Mouse (Mus musculus) midbrain, postnatal 0 days (tissue): Measurements from ENCODE around the gene Cngb1. TPM values are rescaled to one million over a fixed set of nuclear protein-coding genes. Genes with fewer than 3 reads are reported as not detected.

Experiments used
- ATAC-seq: fragments of 200-750 bp; cut with Nextera tagmentation; 2 replicates; pipeline ENCODE4 v1.8.0; 2017; ENCODE audit warnings: moderate number of reproducible peaks, mild to moderate bottlenecking, moderate TSS enrichment, moderate library complexity; ENCODE audit not compliant: low FRiP score
- DNase-seq: peaks from one replicate; pipeline ENCODE4 v3.0.0-alpha.2; 2015; ENCODE audit warnings: low spot score
- H3K27ac ChIP-seq: fragments of 300-500 bp; sonication (generic); 2 replicates; pipeline ENCODE4 v1.5.1; 2014; ENCODE audit warnings: low read depth, mild to moderate bottlenecking, low read length, mixed read lengths
- H3K27me3 ChIP-seq: fragments of 300-500 bp; sonication (generic); 2 replicates; pipeline ENCODE4 v1.6.1; 2014; ENCODE audit warnings: low read length, control low read depth, mixed read lengths; ENCODE audit not compliant: insufficient read depth
- H3K36me3 ChIP-seq: fragments of 300-500 bp; sonication (generic); 2 replicates; pipeline ENCODE4 v1.6.1; 2014; ENCODE audit warnings: low read length, control low read depth, mixed read lengths; ENCODE audit not compliant: insufficient read depth
- H3K4me1 ChIP-seq: fragments of 300-500 bp; sonication (generic); 2 replicates; pipeline ENCODE4 v1.6.1; 2014; ENCODE audit warnings: mild to moderate bottlenecking, control low read depth, antibody characterized with exemption, low read length, mixed read lengths; ENCODE audit not compliant: insufficient read depth
- H3K4me2 ChIP-seq: fragments of 300-500 bp; sonication (generic); 2 replicates; pipeline ENCODE4 v1.6.1; 2014; ENCODE audit warnings: low read depth, mild to moderate bottlenecking, low read length, mixed read lengths; ENCODE audit not compliant: poor library complexity, severe bottlenecking
- H3K4me3 ChIP-seq: fragments of 300-500 bp; sonication (generic); 2 replicates; pipeline ENCODE4 v1.5.1; 2014; ENCODE audit warnings: low read depth, mild to moderate bottlenecking, low read length, moderate library complexity
- H3K9ac ChIP-seq: fragments of 300-500 bp; sonication (generic); replicated peaks from 2 replicates; pipeline ENCODE4 v1.6.1; 2014; ENCODE audit warnings: mild to moderate bottlenecking, low read length, moderate library complexity, mixed read lengths; ENCODE audit not compliant: poor library complexity, severe bottlenecking
- H3K9me3 ChIP-seq: fragments of 300-500 bp; sonication (generic); 2 replicates; pipeline ENCODE4 v1.6.1; 2016; ENCODE audit warnings: low read length, control low read depth
- CTCF ChIP-seq: IDR thresholded peaks from 2 replicates; pipeline ENCODE4 v1.5.1; 2016; ENCODE audit warnings: antibody characterized with exemption, mild to moderate bottlenecking
- WGBS: fragments of 180-500 bp; shearing (Covaris S2); extraction: QIAGEN DNeasy Blood & Tissue Kit; methylation state at CpG from one replicate; pipeline ENCODE4 v1.1.7; 2014; 5-methylcytosine and 5-hydroxymethylcytosine counted together
- polyA plus RNA-seq: library from polyadenylated mRNA; unstranded; fragments of >200 nt; fragmentation: Nextera tagmentation; extraction: Ambion mirVana; gene quantifications from 2 replicates; pipeline ENCODE4 v1.2.1, GENCODE M21; 2015
- total RNA-seq: library from RNA; depleted of rRNA; stranded (reverse); fragments of >200 nt; gene quantifications from 2 replicates; pipeline ENCODE4 v1.2.3, GENCODE M21; 2014

The Cngb1 gene
- total and polyA plus RNA-seq, 2 experiments from 2014 or later, result 0.38 to 0.79 TPM

- H3K27ac ChIP-seq, result no peak overlapping the region
- no peaks in the 10 kb centered on the region for H3K9me3 ChIP-seq
- 55% methylated on average over 7 of the region's 7 CpGs for WGBS
- no peaks in the 10 kb centered on the region for H3K27me3 ChIP-seq
- H3K4me2 ChIP-seq, result no peak overlapping the region
- H3K4me3 ChIP-seq, result no peak overlapping the region
- no peak for DNase-seq
- peaks cover 3% of the 10 kb centered on the region; the same call in 1 of the 2 replicates for H3K4me1 ChIP-seq
- no peak for TF ChIP-seq CTCF
- H3K36me3 ChIP-seq, result no peaks in the 10 kb centered on the region
- ATAC-seq, result no peak
- no peak overlapping the region for H3K9ac ChIP-seq
Observed at GRCm38 (mm10) chr8:95220571-95220998, 85.8 kb downstream of the Cngb1 start.

GRCm38 (mm10) chr8:95219623-95220022, 86.8 kb downstream of the Cngb1 start:
- H3K4me2 ChIP-seq, result no peak overlapping the region
- no peaks in the 10 kb centered on the region for H3K9me3 ChIP-seq
- ATAC-seq (no peak), DNase-seq (no peak)
- WGBS, result 88% methylated on average over 8 of the region's 8 CpGs
- peak; percentile 37 for TF ChIP-seq CTCF
- no peaks in the 10 kb centered on the region for H3K36me3 ChIP-seq
- peaks cover 3% of the 10 kb centered on the region; the same call in 1 of the 2 replicates for H3K4me1 ChIP-seq
- no peak overlapping the region for H3K27ac ChIP-seq
- no peak overlapping the region for H3K9ac ChIP-seq
- no peaks in the 10 kb centered on the region for H3K27me3 ChIP-seq
- H3K4me3 ChIP-seq, result no peak overlapping the region

DNA sequence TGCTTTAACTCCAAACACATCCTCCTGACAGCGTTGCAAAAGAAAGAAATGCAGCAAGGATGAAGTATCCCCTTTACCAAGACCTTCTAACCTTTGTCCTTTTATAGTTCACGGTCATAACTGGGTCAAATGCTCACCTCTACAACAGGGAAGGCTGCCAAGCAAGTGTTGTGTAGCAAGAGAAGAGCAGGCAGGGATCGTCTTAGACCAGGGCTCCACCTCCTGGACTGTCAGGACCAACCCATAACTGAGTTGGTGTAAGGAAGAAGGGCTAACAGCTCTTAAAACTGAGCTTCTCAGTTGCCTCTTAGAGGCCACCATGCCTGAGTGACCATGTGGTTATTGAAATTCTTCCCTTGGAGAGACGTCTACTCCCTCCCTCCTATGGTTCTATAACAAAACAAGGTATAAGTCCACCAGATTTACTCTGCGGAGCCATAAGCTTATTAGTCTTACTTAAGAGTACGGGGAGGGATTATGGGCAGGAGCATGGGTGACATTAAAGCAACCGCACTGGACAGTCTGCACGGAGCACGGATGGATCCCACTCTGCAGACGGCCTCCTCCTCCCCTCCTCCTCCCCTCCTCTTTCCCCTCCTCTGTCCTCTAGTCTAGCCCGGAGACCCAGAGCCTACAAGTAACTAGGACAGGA, 90.5 kb downstream of the Cngb1 start:
- peak; percentile 19; the same call in 1 of the 2 replicates for TF ChIP-seq CTCF
- H3K4me1 ChIP-seq, result peaks cover 3% of the 10 kb centered on the region; the same call in 1 of the 2 replicates
- WGBS, result 54% methylated on average over 11 of the region's 11 CpGs
- ATAC-seq (no peak), DNase-seq (no peak)
- no peaks in the 10 kb centered on the region for H3K27me3 ChIP-seq
- no peak overlapping the region for H3K4me2 ChIP-seq
- H3K36me3 ChIP-seq, result no peaks in the 10 kb centered on the region
- no peaks in the 10 kb centered on the region for H3K9me3 ChIP-seq
- no peak overlapping the region for H3K4me3 ChIP-seq
- no peak overlapping the region for H3K27ac ChIP-seq
- no peak overlapping the region for H3K9ac ChIP-seq

DNA sequence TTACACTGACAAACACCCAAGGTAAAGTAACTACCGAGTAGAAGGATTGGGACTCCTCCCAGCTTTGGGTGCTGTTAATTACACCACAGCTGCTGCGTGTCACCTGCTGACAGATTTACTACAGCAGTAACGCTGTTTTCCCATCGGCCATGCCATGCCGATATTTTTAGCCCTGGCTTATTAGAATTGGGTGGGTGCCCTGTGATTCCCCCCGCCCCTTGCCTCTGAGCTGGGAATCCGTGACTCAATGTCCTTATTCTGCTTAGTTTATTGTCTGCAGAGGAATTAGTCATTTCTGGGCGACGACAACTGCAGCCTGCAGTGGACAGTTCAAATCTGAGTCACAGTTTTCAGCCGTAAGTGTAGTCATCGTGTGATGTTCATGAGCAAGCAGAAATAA, 96.5 kb downstream of the Cngb1 start:
- ATAC-seq, result no peak
- 55% methylated on average over 11 of the region's 11 CpGs for WGBS

GRCm38 (mm10) chr8:95205946-95206345, 100.4 kb downstream of the Cngb1 start:
- Histone ChIP-seq H3K9me3 (no peaks in the 10 kb centered on the region), H3K27me3 (no peaks in the 10 kb centered on the region), H3K27ac (0 out of 2 replicates have a peak overlapping the region, but pooled peaks have one; percentile 47), H3K4me3 (no peak overlapping the region), H3K36me3 (no peaks in the 10 kb centered on the region), H3K4me1 (no peaks in the 10 kb centered on the region), H3K9ac (no peak overlapping the region), H3K4me2 (no peak overlapping the region)
- 19% methylated on average over 8 of the region's 8 CpGs for WGBS
- DNase-seq (peak; percentile 71), ATAC-seq (no peak)
- TF ChIP-seq CTCF, result no peak

More for the DNA sequence above, 96.5 kb downstream of the Cngb1 start:
- H3K4me1 ChIP-seq, result no peaks in the 10 kb centered on the region
- H3K4me3 ChIP-seq, result no peak overlapping the region
- DNase-seq, result no peak
- H3K9ac ChIP-seq, result no peak overlapping the region
- H3K9me3 ChIP-seq, result no peaks in the 10 kb centered on the region
- H3K4me2 ChIP-seq, result no peak overlapping the region
- no peak overlapping the region for H3K27ac ChIP-seq
- no peak for TF ChIP-seq CTCF
- no peaks in the 10 kb centered on the region for H3K27me3 ChIP-seq
- no peaks in the 10 kb centered on the region for H3K36me3 ChIP-seq

GRCm38 (mm10) chr8:95204039-95204380, 102.4 kb downstream of the Cngb1 start:
- ATAC-seq, result peak; percentile 86
- no peaks in the 10 kb centered on the region for H3K9me3 ChIP-seq
- H3K9ac ChIP-seq, result no peak overlapping the region
- no peaks in the 10 kb centered on the region for H3K27me3 ChIP-seq
- H3K4me2 ChIP-seq, result no peak overlapping the region
- peak; percentile 81 for DNase-seq
- H3K4me3 ChIP-seq, result no peak overlapping the region
- TF ChIP-seq CTCF, result peak; percentile 99
- no peak overlapping the region for H3K27ac ChIP-seq
- no peaks in the 10 kb centered on the region for H3K4me1 ChIP-seq
- no peaks in the 10 kb centered on the region for H3K36me3 ChIP-seq
- 19% methylated on average over 10 of the region's 10 CpGs for WGBS
